Mouse (Mus musculus): ENCODE measurements around the gene Traf5. TPM values are rescaled to one million over a fixed set of nuclear protein-coding genes. Genes with fewer than 3 reads are reported as not detected.

Gene Traf5
- polyA plus RNA-seq, 1 experiment, result 23.5 TPM

DNA sequence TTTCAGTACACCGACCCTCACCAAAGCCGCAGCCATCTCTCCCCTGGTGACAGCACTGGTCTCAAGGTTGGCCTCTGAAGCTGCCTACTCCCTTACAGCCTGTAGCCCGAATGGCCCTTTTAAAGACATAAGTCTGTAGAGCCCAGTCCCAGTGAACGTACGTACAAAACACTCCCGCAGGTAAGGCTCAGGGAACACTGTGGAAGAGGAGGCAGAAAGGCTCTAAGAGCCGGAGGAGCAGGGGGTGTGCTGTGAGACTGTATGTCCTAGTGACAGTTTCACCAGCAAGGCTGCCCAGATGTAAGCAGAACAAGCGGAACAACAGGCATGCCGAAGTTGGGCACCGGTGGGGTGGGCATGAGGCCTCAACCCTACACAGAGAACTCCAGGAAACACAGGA lies 7.1 kb downstream of the Traf5 start:
- Histone ChIP-seq H3K4me1 (ENCODE audit: control insufficient read depth, insufficient read depth, low read length) (peaks cover 17% of the 10 kb centered on the region), H3K4me3 (replicated peaks; ENCODE audit: extremely low read depth, low read depth, low read length) (no peak overlapping the region)
- DNase-seq, result no peak
- TF ChIP-seq CTCF (IDR thresholded peaks at IDR 0.05; ENCODE audit: insufficient read depth, low read length) (no peak), POLR2A (IDR thresholded peaks at IDR 0.05; ENCODE audit: borderline replicate concordance, extremely low read depth, low read depth, low read length) (no peak)
- WGBS, result 89% methylated on average over 10 of the region's 10 CpGs

GRCm38 (mm10) chr1:192082646-192083045 lies 9.7 kb downstream of the Traf5 start:
- WGBS, result 52% methylated on average over 1 of the region's 1 CpGs
- DNase-seq, result no peak
- Histone ChIP-seq H3K4me1 (ENCODE audit: control insufficient read depth, insufficient read depth, low read length) (peaks cover 27% of the 10 kb centered on the region), H3K4me3 (replicated peaks; ENCODE audit: extremely low read depth, low read depth, low read length) (no peak overlapping the region)
- no peak for TF ChIP-seq CTCF (IDR thresholded peaks at IDR 0.05; ENCODE audit: insufficient read depth, low read length)

GRCm38 (mm10) chr1:192081129-192081528 lies 11.2 kb downstream of the Traf5 start:
- TF ChIP-seq POLR2A (IDR thresholded peaks at IDR 0.05; ENCODE audit: borderline replicate concordance, extremely low read depth, low read depth, low read length) (no peak), CTCF (IDR thresholded peaks at IDR 0.05; ENCODE audit: insufficient read depth, low read length) (no peak)
- WGBS, result 94% methylated on average over 2 of the region's 2 CpGs

GRCm38 (mm10) chr1:192079121-192079520 lies 13.2 kb downstream of the Traf5 start:
- H3K4me1 ChIP-seq (ENCODE audit: control insufficient read depth, insufficient read depth, low read length), result peaks cover 31% of the 10 kb centered on the region
- 66% methylated on average over 1 of the region's 1 CpGs for WGBS
- H3K4me3 ChIP-seq (replicated peaks; ENCODE audit: extremely low read depth, low read depth, low read length), result no peak overlapping the region
- DNase-seq, result no peak
- TF ChIP-seq CTCF (IDR thresholded peaks at IDR 0.05; ENCODE audit: insufficient read depth, low read length), result no peak
- no peak for TF ChIP-seq POLR2A (IDR thresholded peaks at IDR 0.05; ENCODE audit: borderline replicate concordance, extremely low read depth, low read depth, low read length)

More at GRCm38 (mm10) chr1:192081129-192081528, 11.2 kb downstream of the Traf5 start:
- no peak for DNase-seq
- Histone ChIP-seq H3K4me3 (replicated peaks; ENCODE audit: extremely low read depth, low read depth, low read length) (no peak overlapping the region), H3K4me1 (ENCODE audit: control insufficient read depth, insufficient read depth, low read length) (peaks cover 29% of the 10 kb centered on the region)

DNA sequence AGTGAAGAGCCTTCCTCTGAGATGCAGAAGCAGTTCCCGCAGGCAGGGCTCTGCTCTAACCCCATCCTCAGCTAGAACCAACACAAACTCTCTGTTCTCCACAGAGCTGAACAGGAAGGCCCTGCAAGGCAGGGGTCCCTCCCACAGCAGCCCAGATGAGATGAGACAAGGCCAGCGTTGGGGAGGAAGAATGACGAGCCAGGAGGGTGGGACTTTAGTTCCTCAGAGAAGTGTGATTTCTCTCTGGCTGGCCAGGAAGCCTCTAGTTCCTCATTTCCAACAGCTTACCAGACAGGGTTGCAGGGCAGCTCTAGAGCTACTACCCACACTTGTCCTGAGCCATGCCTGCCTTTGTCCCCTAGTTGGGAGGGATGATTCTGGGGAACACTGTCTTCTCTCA lies 14.0 kb downstream of the Traf5 start:
- Histone ChIP-seq H3K4me3 (replicated peaks; ENCODE audit: extremely low read depth, low read depth, low read length) (no peak overlapping the region), H3K4me1 (ENCODE audit: control insufficient read depth, insufficient read depth, low read length) (peaks cover 31% of the 10 kb centered on the region)
- DNase-seq, result peak; percentile 44
- 15% methylated on average over 3 of the region's 3 CpGs for WGBS
- TF ChIP-seq POLR2A (IDR thresholded peaks at IDR 0.05; ENCODE audit: borderline replicate concordance, extremely low read depth, low read depth, low read length) (no peak), CTCF (IDR thresholded peaks at IDR 0.05; ENCODE audit: insufficient read depth, low read length) (no peak)

DNA sequence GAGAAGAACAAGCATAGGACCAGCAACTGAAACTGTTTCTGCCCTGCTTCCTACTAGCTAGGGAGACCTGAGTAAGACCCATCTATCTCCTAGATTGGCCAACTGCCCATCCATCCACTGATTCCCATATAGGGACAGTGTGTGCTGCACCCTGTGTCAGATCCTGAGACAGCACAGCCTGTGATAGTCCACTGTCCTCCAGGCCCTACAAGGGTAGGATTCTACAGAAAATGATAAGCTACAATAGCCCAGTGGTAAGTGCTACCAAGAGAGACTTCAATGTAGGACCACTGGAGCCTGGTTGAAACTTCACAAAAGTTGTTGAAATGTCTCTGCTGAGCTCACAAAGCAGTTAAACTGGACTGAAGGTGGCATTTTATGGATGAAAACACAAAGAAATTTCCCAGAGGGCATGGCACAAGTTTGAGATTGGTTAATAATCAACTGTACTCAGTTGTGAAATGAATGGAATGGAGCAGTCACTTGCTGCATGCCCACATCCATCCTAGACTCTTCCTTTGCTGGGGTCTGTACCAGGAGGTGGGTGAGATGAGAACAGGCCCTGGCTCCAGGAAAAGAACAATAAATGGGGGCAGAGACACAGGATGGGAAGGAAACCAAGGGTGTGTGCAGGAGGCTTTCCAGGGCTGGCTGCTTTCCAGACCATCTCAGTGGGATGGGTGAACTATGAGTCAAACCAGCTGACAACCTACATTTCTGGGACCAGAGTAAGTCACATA lies 15.4 kb downstream of the Traf5 start:
- TF ChIP-seq POLR2A (IDR thresholded peaks at IDR 0.05; ENCODE audit: borderline replicate concordance, extremely low read depth, low read depth, low read length) (no peak), CTCF (IDR thresholded peaks at IDR 0.05; ENCODE audit: insufficient read depth, low read length) (no peak)
- Histone ChIP-seq H3K4me3 (replicated peaks; ENCODE audit: extremely low read depth, low read depth, low read length) (no peak overlapping the region), H3K4me1 (ENCODE audit: control insufficient read depth, insufficient read depth, low read length) (peaks cover 31% of the 10 kb centered on the region)
- no peak for DNase-seq

DNA sequence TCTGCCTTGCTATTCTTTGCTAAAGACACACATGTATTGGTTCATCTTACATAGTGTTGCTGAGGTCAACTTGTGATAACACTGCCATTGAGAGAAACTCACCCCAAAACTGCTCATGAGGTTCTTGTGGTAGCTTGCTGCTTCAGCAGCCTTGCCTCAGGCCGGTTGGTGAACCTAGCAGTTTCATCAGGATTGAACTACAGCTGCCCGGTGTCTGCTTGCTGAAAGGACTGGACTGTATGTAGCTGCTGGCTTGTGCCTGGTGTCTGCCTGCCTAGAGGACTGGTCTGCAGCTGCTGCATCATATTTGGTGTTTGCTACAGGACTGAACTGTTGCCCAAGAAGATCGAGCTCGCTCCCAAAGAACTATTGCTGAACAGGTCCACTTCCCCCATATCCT lies 16.3 kb downstream of the Traf5 start:
- H3K4me1 ChIP-seq (ENCODE audit: control insufficient read depth, insufficient read depth, low read length), result peaks cover 31% of the 10 kb centered on the region

DNA sequence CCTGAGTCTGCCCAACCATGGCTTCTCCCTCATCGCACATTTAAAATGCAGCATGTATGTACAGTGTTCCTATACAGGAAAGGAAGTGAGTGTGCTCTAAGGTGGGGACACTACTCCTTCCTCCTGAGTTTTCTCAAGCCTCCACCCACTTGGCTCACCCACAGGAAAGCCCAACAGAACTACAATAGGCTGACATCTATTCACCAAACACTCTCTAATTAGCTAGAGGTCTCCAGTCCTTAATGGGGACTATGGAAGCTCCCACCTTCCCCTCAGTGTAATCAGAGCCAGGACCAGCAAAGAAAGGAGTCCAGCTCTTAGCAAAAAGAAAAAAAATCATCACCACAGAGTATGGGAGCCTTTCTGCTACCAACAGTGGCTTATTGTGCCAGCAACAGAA lies 17.5 kb downstream of the Traf5 start:
- TF ChIP-seq POLR2A (IDR thresholded peaks at IDR 0.05; ENCODE audit: borderline replicate concordance, extremely low read depth, low read depth, low read length) (no peak), CTCF (IDR thresholded peaks at IDR 0.05; ENCODE audit: insufficient read depth, low read length) (no peak)
- WGBS, result 21% methylated on average over 1 of the region's 1 CpGs
- Histone ChIP-seq H3K4me3 (replicated peaks; ENCODE audit: extremely low read depth, low read depth, low read length) (no peak overlapping the region), H3K4me1 (ENCODE audit: control insufficient read depth, insufficient read depth, low read length) (peaks cover 41% of the 10 kb centered on the region)
- no peak for DNase-seq

More for the DNA sequence above, 16.3 kb downstream of the Traf5 start:
- no peak for TF ChIP-seq CTCF (IDR thresholded peaks at IDR 0.05; ENCODE audit: insufficient read depth, low read length)
- TF ChIP-seq POLR2A (IDR thresholded peaks at IDR 0.05; ENCODE audit: borderline replicate concordance, extremely low read depth, low read depth, low read length), result no peak
- no peak overlapping the region for H3K4me3 ChIP-seq (replicated peaks; ENCODE audit: extremely low read depth, low read depth, low read length)
- WGBS, result 27% methylated on average over 4 of the region's 4 CpGs
- no peak for DNase-seq

- H3K4me3 ChIP-seq (replicated peaks; ENCODE audit: extremely low read depth, low read depth, low read length), result no peak overlapping the region
- WGBS, result 71% methylated on average over 1 of the region's 1 CpGs
- DNase-seq, result no peak
- peaks cover 23% of the 10 kb centered on the region for H3K4me1 ChIP-seq (ENCODE audit: control insufficient read depth, insufficient read depth, low read length)
- TF ChIP-seq POLR2A (IDR thresholded peaks at IDR 0.05; ENCODE audit: borderline replicate concordance, extremely low read depth, low read depth, low read length) (no peak), CTCF (IDR thresholded peaks at IDR 0.05; ENCODE audit: insufficient read depth, low read length) (no peak)
These were observed 19.9 kb downstream of the Traf5 start for GRCm38 (mm10) chr1:192072426-192072825.

- TF ChIP-seq POLR2A (IDR thresholded peaks at IDR 0.05; ENCODE audit: borderline replicate concordance, extremely low read depth, low read depth, low read length), result no peak
- TF ChIP-seq CTCF (IDR thresholded peaks at IDR 0.05; ENCODE audit: insufficient read depth, low read length), result no peak
- Histone ChIP-seq H3K4me1 (ENCODE audit: control insufficient read depth, insufficient read depth, low read length) (peaks cover 12% of the 10 kb centered on the region), H3K4me3 (replicated peaks; ENCODE audit: extremely low read depth, low read depth, low read length) (no peak overlapping the region)
- 37% methylated on average over 3 of the region's 3 CpGs for WGBS
- DNase-seq, result no peak
These were observed 21.7 kb downstream of the Traf5 start for GRCm38 (mm10) chr1:192070618-192071051.
